Mouse (Mus musculus): Measurements from ENCODE around the gene Ppp3ca. TPM values are rescaled to one million over a fixed set of nuclear protein-coding genes. Genes with fewer than 3 reads are reported as not detected.

The Ppp3ca gene
- polyA plus RNA-seq (2017; shearing (Covaris generic)) = 9.1 TPM

GRCm38 (mm10) chr3:136670110-136670359, at the start of gene Ppp3ca:
TSS of gene Ppp3ca (plus strand) at chr3:136670124.

